Comparison of ENCODE assay signal across 11 mouse cellular contexts in genomic region chr14:54756382-54756781, GRCm38 (mm10). TPM values are rescaled to one million over a fixed set of nuclear protein-coding genes. Genes with fewer than 3 reads are reported as not detected.
DNase-seq lines count a peak whose midpoint lies in the region; ATAC-seq and TF ChIP-seq lines count a peak whose summit lies in the region.
"Had no signal": no experiment of that assay in that cellular context is flagged by ENCODE, and none has a peak within 500 bp of the region (broad histone marks: within the 10 kb centered on the region; RNA-seq: fewer than 3 reads in every experiment).

No protein-coding gene starts in this region.

- H3K79me2 ChIP-seq in CH12.LX (replicated peaks; ENCODE audit: control insufficient read depth, extremely low read depth, insufficient read depth, poor library complexity, severe bottlenecking): no peaks in the 10 kb centered on the region

- no peak for TF ChIP-seq CTCF in CH12.LX (conservative IDR thresholded peaks at IDR 0.05 in 1 of 2, IDR thresholded peaks at IDR 0.05 in 1 of 2; ENCODE audit: low read depth in 2 of 2, low read length in 2 of 2)
- no peak for TF ChIP-seq CTCF in cortical plate, adult 2 months (IDR thresholded peaks at IDR 0.05; ENCODE audit: extremely low read depth, insufficient read depth, low read length)

- H3K4me1 ChIP-seq in CH12.LX (ENCODE audit: control insufficient read depth in 1 of 2, insufficient read depth in 2 of 2): peaks cover 6 to 24% of the 10 kb centered on the region in 2 experiments; a peak in 2 of 4 replicates
- peaks cover 7% of the 10 kb centered on the region for H3K4me1 ChIP-seq in cortical plate, adult 2 months (ENCODE audit: control insufficient read depth, insufficient read depth, low read length)
- peaks cover 7% of the 10 kb centered on the region for H3K4me1 ChIP-seq in liver, embryonic 13.5 days (replicated peaks)

- peak; percentile 54; the same call in 1 of the 2 replicates for ATAC-seq in liver, embryonic 13.5 days (ENCODE audit: low read depth)

- in situ Hi-C loops in CH12.LX (cut with MboI; ENCODE audit: low pct_ligation_motif_present, low pct_unique_long_range_greater_than_20kb, low sequenced_read_pairs): no loop called here

- H3K4me2 ChIP-seq in CH12.LX (ENCODE audit: insufficient read depth, low read depth, poor library complexity, severe bottlenecking): no peak overlapping the region
- H3K4me2 ChIP-seq in liver, embryonic 13.5 days: no peak overlapping the region
- H3K4me2 ChIP-seq: heart, embryonic 11.5 days; lung, embryonic 15.5 days had no signal

- no peak overlapping the region for H3K4me3 ChIP-seq in CH12.LX (replicated peaks in 1 of 3; ENCODE audit: low read depth in 2 of 3, low read length in 2 of 3, poor library complexity in 1 of 3)
- no peak overlapping the region for H3K4me3 ChIP-seq in cortical plate, adult 2 months (ENCODE audit: insufficient read depth, low read length)
- H3K4me3 ChIP-seq in liver, embryonic 13.5 days (replicated peaks): no peak overlapping the region
- H3K4me3 ChIP-seq: lung, embryonic 15.5 days had no signal

- no peak for TF ChIP-seq RAD21 in CH12.LX (IDR thresholded peaks at IDR 0.05; ENCODE audit: low read depth, low read length)

- TF ChIP-seq EP300 in CH12.LX (IDR thresholded peaks at IDR 0.05; ENCODE audit: low read length): no peak

- no peak overlapping the region for H3K9ac ChIP-seq in CH12.LX (ENCODE audit: insufficient read depth, low read depth)
- no peak overlapping the region for H3K9ac ChIP-seq in liver, embryonic 13.5 days
- H3K9ac ChIP-seq: lung, embryonic 15.5 days had no signal

- no peak overlapping the region for H3K27ac ChIP-seq in CH12.LX (ENCODE audit: insufficient read depth, low read depth)
- H3K27ac ChIP-seq in cortical plate, adult 2 months (ENCODE audit: insufficient read depth, low read length): 0 out of 2 replicates have a peak overlapping the region, but pooled peaks have one; percentile 23
- peak overlapping the region; percentile 45; the same call in 1 of the 2 replicates for H3K27ac ChIP-seq in liver, embryonic 13.5 days
- H3K27ac ChIP-seq: lung, embryonic 15.5 days had no signal

- H3K27me3 ChIP-seq in CH12.LX (replicated peaks): peaks cover 3% of the 10 kb centered on the region
- no peaks in the 10 kb centered on the region for H3K27me3 ChIP-seq in liver, embryonic 13.5 days
- H3K27me3 ChIP-seq: lung, embryonic 15.5 days had no signal

- WGBS in liver, embryonic 13.5 days (ENCODE audit: insufficient replicate concordance): 26% methylated on average over 6 of the region's 6 CpGs

- no peak for TF ChIP-seq POLR2A in CH12.LX (IDR thresholded peaks at IDR 0.05; ENCODE audit: low read depth, low read length)
- no peak for TF ChIP-seq POLR2A in cortical plate, adult 2 months (IDR thresholded peaks at IDR 0.05; ENCODE audit: extremely low read depth, insufficient read depth, low read length)

- H3K36me3 ChIP-seq in CH12.LX (replicated peaks in 1 of 2; ENCODE audit: control insufficient read depth in 1 of 2, insufficient read depth in 1 of 2, low read length in 1 of 2): no peaks in the 10 kb centered on the region
- H3K36me3 ChIP-seq in liver, embryonic 13.5 days: no peaks in the 10 kb centered on the region
- H3K36me3 ChIP-seq: lung, embryonic 15.5 days had no signal

- DNase-seq in kidney, adult 11 months: peak; percentile 25
- DNase-seq in kidney, adult 18-20 months: no peak
- no peak for DNase-seq in CH12.LX (ENCODE audit: extremely low read depth)
- DNase-seq in liver, embryonic 13.5 days: no peak
- no peak for DNase-seq in urinary bladder, postnatal 14 days (ENCODE audit: low spot score)
- DNase-seq in cerebellum, postnatal 4 days (ENCODE audit: low spot score in 2 of 2): no peak
- no peak for DNase-seq in heart, postnatal 4 days

- no peaks in the 10 kb centered on the region for H3K9me3 ChIP-seq in CH12.LX (replicated peaks; ENCODE audit: low read length)
- no peaks in the 10 kb centered on the region for H3K9me3 ChIP-seq in liver, embryonic 13.5 days (replicated peaks)
- H3K9me3 ChIP-seq: lung, embryonic 15.5 days had no signal

- dilution Hi-C loops in CH12.LX (cut with MboI; ENCODE audit: extremely low pct_ligation_motif_present, extremely low pct_unique_long_range_greater_than_20kb, low sequenced_read_pairs): no loop called here

TF ChIP-seq in CH12.LX, 34 proteins besides CTCF, POLR2A, EP300 and RAD21:
- TF ChIP-seq MAFK (IDR thresholded peaks at IDR 0.05; ENCODE audit: insufficient replicate concordance, low read length) (peak; percentile 71), CHD2 (IDR thresholded peaks at IDR 0.05; ENCODE audit: low read length) (no peak), NELFE (IDR thresholded peaks at IDR 0.05; ENCODE audit: low read depth, low read length) (no peak)

RNA-seq across cellular contexts. Expression of gene Slc7a8, which starts 25.4 kb away (rescaled TPM):
- 0.08 and 0.13 TPM in 2 replicates for total RNA-seq in CH12.LX (2012; rRNA removed)
- total RNA-seq in CH12.LX (2014; rRNA removed): not detected in 2 replicates
- 0.16 and 0.17 TPM in 2 replicates for polyA plus RNA-seq in CH12.LX (2012; ENCODE audit: insufficient read length, low read depth)
- 51.3 and 54.7 TPM in 2 replicates for polyA plus RNA-seq in cortical plate, adult 2 months (2012; rRNA removed)
- polyA plus RNA-seq in liver, embryonic 13.5 days (2015; fragmentation: Nextera tagmentation; extraction: Ambion mirVana): 2.1 and 3.6 TPM in 2 replicates
- total RNA-seq in heart, postnatal 4 days (2021): 1 to 10 TPM; 1.9 to 2.0 TPM

RNA-seq across cellular contexts. Expression of gene Cebpe, which starts 44.4 kb away (rescaled TPM):
- total RNA-seq in CH12.LX (2012; rRNA removed): 0.34 TPM in 1 of 2 replicates, not detected in the other
- not detected in 2 replicates for total RNA-seq in CH12.LX (2014; rRNA removed)
- polyA plus RNA-seq in CH12.LX (2012; ENCODE audit: insufficient read length, low read depth): 0.46 TPM in 1 of 2 replicates, not detected in the other
- polyA plus RNA-seq in cortical plate, adult 2 months (2012; rRNA removed): 0.09 TPM in 1 of 2 replicates, not detected in the other
- polyA plus RNA-seq in liver, embryonic 13.5 days (2015; fragmentation: Nextera tagmentation; extraction: Ambion mirVana): 3.4 and 3.5 TPM in 2 replicates
- not detected for total RNA-seq in heart, postnatal 4 days (2021)
- total RNA-seq: layer of hippocampus, adult 8-10 months had no signal
- polyA plus RNA-seq: heart, embryonic 11.5 days; lung, embryonic 15.5 days had no signal

RNA-seq across cellular contexts. Expression of gene Rnf212b, which starts 57.6 kb away (rescaled TPM):
- not detected in 2 replicates for total RNA-seq in CH12.LX (2012; rRNA removed)
- total RNA-seq in CH12.LX (2014; rRNA removed): not detected in 2 replicates
- polyA plus RNA-seq in CH12.LX (2012; ENCODE audit: insufficient read length, low read depth): not detected in 2 replicates
- not detected in 2 replicates for polyA plus RNA-seq in cortical plate, adult 2 months (2012; rRNA removed)
- not detected in 2 replicates for polyA plus RNA-seq in liver, embryonic 13.5 days (2015; fragmentation: Nextera tagmentation; extraction: Ambion mirVana)
- total RNA-seq in heart, postnatal 4 days (2021): not detected
- total RNA-seq: layer of hippocampus, adult 8-10 months had no signal
- polyA plus RNA-seq: heart, embryonic 11.5 days; lung, embryonic 15.5 days had no signal

RNA-seq across cellular contexts. Expression of gene Gm29776, which starts 57.7 kb away (rescaled TPM):
- total RNA-seq in CH12.LX (2012; rRNA removed) (not detected in 2 replicates), CH12.LX (2014; rRNA removed) (not detected in 2 replicates)
- polyA plus RNA-seq in CH12.LX (2012; ENCODE audit: insufficient read length, low read depth): not detected in 2 replicates
- 0.04 and 0.06 TPM in 2 replicates for polyA plus RNA-seq in cortical plate, adult 2 months (2012; rRNA removed)
- polyA plus RNA-seq in liver, embryonic 13.5 days (2015; fragmentation: Nextera tagmentation; extraction: Ambion mirVana): 0.03 and 0.05 TPM in 2 replicates
- under 1 TPM; 0.14 to 0.16 TPM for total RNA-seq in heart, postnatal 4 days (2021)

Comparison
In these comparisons a context has a peak if more than half of its experiments do, and no peak if none do; other contexts are left out.
1. RNA of gene Slc7a8, which starts 25.4 kb away (polyA plus RNA-seq): 51.3 to 54.7 TPM in cortical plate, adult 2 months; 2.1 to 3.6 TPM in liver, embryonic 13.5 days and 0.16 to 0.17 TPM in CH12.LX; every median in the first group is over 10 times any median in the second.